Mouse (Mus musculus) embryonic facial prominence, embryonic 11.5 days (tissue): ENCODE results near the gene Ncbp2. TPM values are rescaled to one million over a fixed set of nuclear protein-coding genes. Genes with fewer than 3 reads are reported as not detected.

Experiments used
- ATAC-seq: fragments of 200-750 bp; cut with Nextera tagmentation; replicated peaks from 2 replicates; pipeline ENCODE4 v1.8.0; 2017; ENCODE audit warnings: low read depth; ENCODE audit not compliant: insufficient number of reproducible peaks, low FRiP score, low TSS enrichment
- DNase-seq: peaks from one replicate; pipeline ENCODE4 v3.0.0-alpha.2; 2015; ENCODE audit warnings: low spot score
- H3K27ac ChIP-seq: fragments of 300-500 bp; sonication (generic); replicated peaks from 2 replicates; pipeline ENCODE4 v1.5.1; 2014; ENCODE audit warnings: mild to moderate bottlenecking, low read depth, low read length, control low read depth
- H3K27me3 ChIP-seq: fragments of 300-500 bp; sonication (generic); 2 replicates; pipeline ENCODE4 v1.6.1; 2014; ENCODE audit warnings: mild to moderate bottlenecking, low read length, moderate library complexity, mixed read lengths; ENCODE audit not compliant: control insufficient read depth, insufficient read depth
- H3K36me3 ChIP-seq: fragments of 300-500 bp; sonication (generic); replicated peaks from 2 replicates; pipeline ENCODE4 v1.6.1; 2014; ENCODE audit warnings: low read depth, mild to moderate bottlenecking, low read length, moderate library complexity, mixed read lengths; ENCODE audit not compliant: control insufficient read depth, insufficient read depth
- H3K4me1 ChIP-seq: fragments of 300-500 bp; sonication (generic); 2 replicates; pipeline ENCODE4 v1.6.1; 2014; ENCODE audit warnings: low read length, mixed read lengths; ENCODE audit not compliant: control insufficient read depth, insufficient read depth
- H3K4me2 ChIP-seq: fragments of 300-500 bp; sonication (generic); 2 replicates; pipeline ENCODE4 v1.6.1; 2014; ENCODE audit warnings: low read depth, mild to moderate bottlenecking, control low read depth, low read length, moderate library complexity
- H3K4me3 ChIP-seq: fragments of 300-500 bp; sonication (generic); 2 replicates; pipeline ENCODE4 v1.5.1; 2014; ENCODE audit warnings: low read depth, low read length, control low read depth
- H3K9ac ChIP-seq: fragments of 300-500 bp; sonication (generic); replicated peaks from 2 replicates; pipeline ENCODE4 v1.6.1; 2014; ENCODE audit warnings: mild to moderate bottlenecking, control low read depth, low read length
- H3K9me3 ChIP-seq: fragments of 300-500 bp; sonication (generic); replicated peaks from 2 replicates; pipeline ENCODE4 v1.6.1; 2016; ENCODE audit warnings: mild to moderate bottlenecking, low read length, inconsistent platforms, mixed read lengths; ENCODE audit not compliant: control insufficient read depth
- WGBS: fragments of 180-500 bp; shearing (Covaris S2); extraction: QIAGEN DNeasy Blood & Tissue Kit; methylation state at CpG from one replicate; pipeline ENCODE4 v1.1.7; 2014; 5-methylcytosine and 5-hydroxymethylcytosine counted together
- polyA plus RNA-seq: library from polyadenylated mRNA; unstranded; fragments of >200 nt; fragmentation: Nextera tagmentation; extraction: Ambion mirVana; gene quantifications from 2 replicates; pipeline ENCODE4 v1.2.1, GENCODE M21; 2014

Gene Ncbp2
- polyA plus RNA-seq, 1 experiment from 2014 or later, result 173 TPM

- H3K4me1 ChIP-seq, result no peaks in the 10 kb centered on the region
- no peaks in the 10 kb centered on the region for H3K9me3 ChIP-seq
- no peak for DNase-seq
- H3K27me3 ChIP-seq, result no peaks in the 10 kb centered on the region
- H3K9ac ChIP-seq, result no peak overlapping the region
- peaks cover 5% of the 10 kb centered on the region for H3K36me3 ChIP-seq
- no peak overlapping the region for H3K4me3 ChIP-seq
- ATAC-seq, result no peak
- no peak overlapping the region for H3K27ac ChIP-seq
- WGBS, result 89% methylated on average over 7 of the region's 7 CpGs
- H3K4me2 ChIP-seq, result no peak overlapping the region
These were observed 14.9 kb downstream of the Ncbp2 start for GRCm38 (mm10) chr16:31963224-31963623.

- WGBS, result 80% methylated on average over 4 of the region's 4 CpGs
- ATAC-seq, result no peak
- H3K9ac ChIP-seq, result no peak overlapping the region
- no peak overlapping the region for H3K4me3 ChIP-seq
- no peak overlapping the region for H3K4me2 ChIP-seq
- H3K4me1 ChIP-seq, result no peaks in the 10 kb centered on the region
- no peaks in the 10 kb centered on the region for H3K9me3 ChIP-seq
- H3K27ac ChIP-seq, result no peak overlapping the region
- H3K36me3 ChIP-seq, result no peaks in the 10 kb centered on the region; the same call in 1 of the 2 replicates
- no peaks in the 10 kb centered on the region for H3K27me3 ChIP-seq
- DNase-seq, result no peak
These were observed 26.9 kb downstream of the Ncbp2 start for GRCm38 (mm10) chr16:31975258-31975657.

GRCm38 (mm10) chr16:31979501-31979900, 31.2 kb downstream of the Ncbp2 start:
- Histone ChIP-seq H3K4me2 (no peak overlapping the region), H3K36me3 (no peaks in the 10 kb centered on the region; the same call in 1 of the 2 replicates), H3K27ac (no peak overlapping the region), H3K4me1 (no peaks in the 10 kb centered on the region), H3K27me3 (no peaks in the 10 kb centered on the region), H3K4me3 (no peak overlapping the region), H3K9ac (no peak overlapping the region), H3K9me3 (no peaks in the 10 kb centered on the region)
- no peak for ATAC-seq
- no peak for DNase-seq
- WGBS, result 95% methylated on average over 3 of the region's 3 CpGs

- no peak overlapping the region for H3K27ac ChIP-seq
- ATAC-seq (no peak), DNase-seq (no peak)
- no peak overlapping the region for H3K9ac ChIP-seq
- no peaks in the 10 kb centered on the region for H3K4me1 ChIP-seq
- no peaks in the 10 kb centered on the region for H3K27me3 ChIP-seq
- 81% methylated on average over 5 of the region's 5 CpGs for WGBS
- no peak overlapping the region for H3K4me2 ChIP-seq
- no peak overlapping the region for H3K4me3 ChIP-seq
- H3K9me3 ChIP-seq, result no peaks in the 10 kb centered on the region
- H3K36me3 ChIP-seq, result no peaks in the 10 kb centered on the region; the same call in 1 of the 2 replicates
These were observed 32.6 kb downstream of the Ncbp2 start for GRCm38 (mm10) chr16:31980946-31981345.

GRCm38 (mm10) chr16:31992039-31992438, 43.7 kb downstream of the Ncbp2 start:
- Histone ChIP-seq H3K4me1 (no peaks in the 10 kb centered on the region), H3K27me3 (no peaks in the 10 kb centered on the region), H3K4me2 (no peak overlapping the region), H3K9ac (no peak overlapping the region), H3K27ac (no peak overlapping the region), H3K36me3 (no peaks in the 10 kb centered on the region; the same call in 1 of the 2 replicates), H3K9me3 (no peaks in the 10 kb centered on the region), H3K4me3 (no peak overlapping the region)
- WGBS, result 54% methylated on average over 1 of the region's 1 CpGs
- ATAC-seq (no peak), DNase-seq (no peak)

GRCm38 (mm10) chr16:31993195-31993594, 44.9 kb downstream of the Ncbp2 start:
- Histone ChIP-seq H3K4me3 (no peak overlapping the region), H3K4me1 (no peaks in the 10 kb centered on the region), H3K27ac (no peak overlapping the region), H3K27me3 (no peaks in the 10 kb centered on the region), H3K9ac (no peak overlapping the region), H3K9me3 (no peaks in the 10 kb centered on the region), H3K36me3 (no peaks in the 10 kb centered on the region; the same call in 1 of the 2 replicates), H3K4me2 (no peak overlapping the region)
- WGBS, result 96% methylated on average over 4 of the region's 4 CpGs
- no peak for DNase-seq
- ATAC-seq, result no peak

- DNase-seq (no peak), ATAC-seq (no peak)
- H3K4me3 ChIP-seq, result no peak overlapping the region
- H3K9ac ChIP-seq, result no peak overlapping the region
- no peaks in the 10 kb centered on the region for H3K27me3 ChIP-seq
- no peak overlapping the region for H3K4me2 ChIP-seq
- no peaks in the 10 kb centered on the region; the same call in 1 of the 2 replicates for H3K36me3 ChIP-seq
- H3K9me3 ChIP-seq, result no peaks in the 10 kb centered on the region
- no peak overlapping the region for H3K27ac ChIP-seq
- H3K4me1 ChIP-seq, result no peaks in the 10 kb centered on the region
These were observed 45.6 kb downstream of the Ncbp2 start for GRCm38 (mm10) chr16:31993946-31994345.

- H3K4me1 ChIP-seq, result no peaks in the 10 kb centered on the region
- H3K36me3 ChIP-seq, result no peaks in the 10 kb centered on the region
- no peak overlapping the region for H3K27ac ChIP-seq
- H3K4me3 ChIP-seq, result no peak overlapping the region
- 90% methylated on average over 5 of the region's 5 CpGs for WGBS
- no peaks in the 10 kb centered on the region for H3K27me3 ChIP-seq
- DNase-seq (no peak), ATAC-seq (no peak)
- no peak overlapping the region for H3K9ac ChIP-seq
- no peak overlapping the region for H3K4me2 ChIP-seq
- no peaks in the 10 kb centered on the region for H3K9me3 ChIP-seq
These were observed 48.1 kb downstream of the Ncbp2 start for GRCm38 (mm10) chr16:31996371-31996770.
